Mouse (Mus musculus) cerebellum, postnatal 14 days (tissue): ENCODE measurements at regions not wholly inside any gene's neighbourhood (a gene's known extent, or its start where the extent isn't known, plus 50 kb on each side); places are given as distances from the start of the nearest gene placed in this dataset.
"Not testable (repeated sequence)": the region's sequence is repeated elsewhere in the genome, so short reads cannot be mapped to it uniquely, and the experiment has no call there.

Experiments
- DNase-seq, 2 experiments: peaks; one replicate each; pipeline ENCODE4 v3.0.0; 2021; ENCODE audit warnings: mixed read lengths in 2 of 2

DNA sequence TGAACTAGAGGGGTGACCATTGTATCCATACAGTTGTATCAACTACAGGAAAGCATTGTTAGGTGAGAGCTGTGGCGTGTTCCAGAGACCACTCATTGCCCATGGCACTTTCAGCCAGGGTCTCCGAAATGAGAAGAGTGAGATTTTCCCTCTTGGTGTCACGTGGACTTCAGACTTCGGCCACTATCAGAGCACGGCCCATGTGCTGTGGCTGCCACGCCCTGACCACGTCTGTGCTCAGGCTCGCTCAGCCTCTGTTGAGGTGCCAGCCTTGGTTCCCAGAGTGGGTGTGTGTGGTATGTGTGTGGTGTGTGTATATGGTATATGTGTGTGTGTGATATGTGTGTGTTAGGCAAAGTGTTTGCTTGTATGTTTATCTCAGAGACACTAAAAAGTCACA lies 144.6 kb downstream of the Enc1 start:
- no peak for DNase-seq

DNA sequence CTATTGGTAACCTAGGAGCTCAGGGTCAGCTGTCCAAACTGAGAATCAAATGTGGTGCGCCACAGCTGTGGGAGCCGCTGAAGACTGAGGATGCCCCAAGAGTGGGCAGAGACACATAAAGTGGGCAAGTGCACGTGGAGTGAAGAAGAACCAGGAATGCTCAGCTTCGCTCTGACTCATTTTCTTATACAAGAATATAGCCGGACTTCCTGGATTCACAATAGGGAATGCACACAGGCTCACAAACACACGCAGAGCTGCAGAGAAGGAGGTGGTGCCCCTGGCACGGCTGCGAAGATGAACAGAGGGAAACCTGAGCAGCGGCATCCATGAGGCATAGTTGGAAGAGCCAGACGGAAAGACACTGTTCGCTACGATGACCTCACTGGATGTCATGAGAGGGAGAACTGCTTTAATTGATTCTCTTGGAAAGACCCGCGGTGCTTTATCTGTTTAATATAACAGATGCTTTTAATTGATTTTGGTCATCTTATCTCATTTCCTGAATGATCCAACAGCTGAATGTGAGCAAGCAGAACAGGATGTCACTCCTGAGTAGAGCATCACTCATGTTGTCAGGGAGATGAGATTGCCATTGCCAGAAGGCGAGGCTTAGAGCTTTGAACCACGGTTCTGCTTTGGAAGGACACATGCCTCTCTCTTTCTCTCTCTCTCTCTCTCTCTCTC lies 143.3 kb downstream of the Enc1 start:
- DNase-seq: no peak

DNA sequence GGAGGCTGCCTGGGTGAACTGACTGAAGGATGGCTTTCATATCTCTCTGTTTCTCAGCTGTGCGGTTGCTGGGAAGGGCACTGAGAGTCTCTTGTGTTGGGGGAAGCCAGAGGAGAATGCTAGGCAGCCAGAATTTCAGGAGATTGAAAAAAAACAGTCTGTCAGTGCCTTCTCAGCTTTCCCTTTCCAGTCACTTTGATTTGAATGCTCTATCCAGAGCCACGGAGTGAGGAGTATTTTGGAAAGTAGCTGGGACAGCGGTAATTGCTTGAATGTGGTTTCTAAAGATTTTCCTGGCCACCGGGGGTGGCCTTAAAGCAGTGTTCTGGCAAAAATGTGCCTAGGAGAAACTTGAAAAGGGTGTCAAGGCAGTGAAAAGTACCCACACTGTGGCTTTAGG lies 142.4 kb downstream of the Enc1 start:
- DNase-seq: no peak

DNA sequence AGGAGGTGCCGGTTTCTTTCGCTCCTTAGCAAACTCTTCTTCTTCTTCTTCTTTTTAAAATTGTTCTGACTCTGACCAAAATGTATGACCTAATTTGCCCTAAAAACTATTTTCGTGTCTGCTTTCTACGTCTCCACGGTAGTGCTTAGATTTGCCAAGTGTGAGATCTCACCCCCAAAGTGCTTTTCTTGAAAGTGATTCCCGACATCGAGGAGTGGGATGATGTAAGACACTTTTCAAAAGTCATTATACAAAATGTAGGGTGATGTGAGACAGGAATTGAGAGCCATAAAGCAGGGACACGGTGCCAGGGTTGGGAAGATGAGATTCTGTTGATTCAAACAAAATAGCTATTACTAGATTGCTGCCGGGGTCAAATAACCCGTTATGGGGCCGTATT lies 139.5 kb downstream of the Enc1 start:
- no peak for DNase-seq

DNA sequence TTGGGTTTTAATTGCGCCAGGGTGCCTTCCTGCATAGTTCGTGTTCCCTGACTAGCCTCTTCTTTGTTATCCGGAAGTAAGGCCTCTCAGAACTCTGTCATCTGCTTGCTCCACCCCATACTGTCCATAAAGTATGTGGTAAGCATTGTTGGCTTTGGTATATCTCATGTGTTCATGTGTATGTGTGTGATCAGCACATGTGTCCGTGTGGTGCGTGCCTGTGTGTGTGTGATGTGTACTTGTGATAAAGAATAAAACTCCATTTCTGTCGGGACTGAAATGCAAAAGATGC lies 135.3 kb downstream of the Enc1 start:
- DNase-seq: no peak

DNA sequence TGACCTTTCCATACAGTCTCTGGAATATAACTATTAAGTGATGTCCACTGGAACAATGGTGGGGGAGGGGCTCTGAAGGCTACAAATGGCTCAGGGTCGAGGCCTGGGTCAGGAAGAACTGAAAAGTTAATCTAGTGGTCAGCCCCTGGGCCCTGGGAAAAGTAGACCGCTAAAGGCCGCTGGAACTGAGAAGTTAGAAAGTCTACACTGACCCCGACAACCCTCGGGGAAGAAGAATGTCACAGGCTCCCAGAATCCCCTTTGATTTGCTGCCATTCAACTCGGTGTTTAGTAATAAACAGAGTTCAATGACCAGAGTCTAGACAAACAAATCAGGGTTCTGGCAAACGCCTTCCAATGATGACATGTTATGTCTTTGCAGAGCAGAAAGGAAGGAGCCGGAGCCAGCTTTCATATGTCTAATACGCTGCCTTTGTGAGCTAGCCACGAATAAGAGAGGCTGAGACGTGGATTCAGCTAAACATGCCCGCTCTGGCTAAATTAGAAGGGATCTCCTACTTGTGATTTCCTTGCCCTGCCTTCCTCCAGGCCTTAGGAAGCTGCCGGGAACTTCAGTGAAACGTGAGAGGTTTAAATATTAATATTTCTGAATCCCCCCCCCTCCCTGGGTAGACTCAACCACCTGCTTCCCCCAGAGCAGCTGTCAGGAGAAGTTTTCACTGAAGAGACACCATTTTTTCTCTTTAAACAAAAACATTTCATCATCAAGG lies 134.8 kb downstream of the Enc1 start:
- DNase-seq: no peak

DNA sequence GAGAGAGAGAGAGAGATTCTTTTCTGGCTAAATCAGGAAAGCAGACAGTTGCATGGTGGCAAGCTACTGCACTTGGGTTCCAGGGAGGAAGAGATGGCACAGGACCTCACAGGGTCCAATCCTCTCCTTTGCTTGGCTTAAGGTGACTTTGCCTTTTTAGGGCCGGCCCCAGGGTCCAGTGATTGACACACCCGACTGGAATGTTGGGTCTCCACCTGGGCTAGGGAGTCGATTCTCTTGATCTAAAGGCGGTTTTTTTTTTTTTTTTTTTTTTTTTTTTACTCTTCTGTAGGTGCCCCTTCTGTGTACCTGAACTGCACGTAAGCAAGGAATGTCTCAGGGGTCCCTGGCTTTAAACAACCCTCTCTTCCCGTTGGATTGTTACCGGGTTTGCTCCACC lies 131.4 kb downstream of the Enc1 start:
- no peak for DNase-seq

DNA sequence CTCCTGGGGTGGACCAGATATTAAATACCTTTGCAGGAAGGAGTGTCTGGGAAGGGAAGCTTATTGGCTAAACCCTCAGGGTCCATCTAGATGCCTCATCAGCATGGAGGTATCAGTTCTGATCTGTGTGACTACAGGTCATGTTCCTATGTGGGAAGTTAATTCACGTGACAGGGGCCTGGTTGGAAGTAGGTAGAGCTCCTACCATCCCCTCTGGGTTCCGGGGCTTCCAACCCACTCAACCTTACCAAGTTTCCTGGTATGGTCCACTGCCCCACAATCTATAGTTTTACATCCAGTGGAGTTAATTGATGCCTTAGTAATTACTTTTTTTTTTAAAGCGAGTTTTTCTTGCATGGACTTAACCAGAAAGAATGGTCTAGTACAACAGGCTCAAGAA lies 130.3 kb downstream of the Enc1 start:
- no peak for DNase-seq

DNA sequence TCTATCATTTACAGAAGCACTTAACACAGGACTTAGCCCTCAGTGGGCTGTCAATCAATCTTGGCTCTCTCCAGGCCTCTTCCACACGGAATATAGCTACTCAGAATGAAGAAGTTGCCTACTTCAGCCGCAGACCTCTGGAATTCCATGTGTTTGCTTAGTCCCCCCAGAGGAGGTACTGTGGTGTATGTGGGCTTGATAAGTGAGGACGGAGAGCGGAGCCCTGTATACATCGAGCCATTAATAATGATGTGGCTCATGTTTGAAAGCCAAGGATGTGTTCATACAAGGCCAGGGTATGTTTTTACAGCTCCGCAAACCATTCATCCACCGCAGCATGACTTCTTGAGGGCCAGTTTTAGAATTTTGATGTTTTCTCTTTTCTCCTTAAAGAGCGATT lies 125.8 kb downstream of the Enc1 start:
- DNase-seq: no peak

DNA sequence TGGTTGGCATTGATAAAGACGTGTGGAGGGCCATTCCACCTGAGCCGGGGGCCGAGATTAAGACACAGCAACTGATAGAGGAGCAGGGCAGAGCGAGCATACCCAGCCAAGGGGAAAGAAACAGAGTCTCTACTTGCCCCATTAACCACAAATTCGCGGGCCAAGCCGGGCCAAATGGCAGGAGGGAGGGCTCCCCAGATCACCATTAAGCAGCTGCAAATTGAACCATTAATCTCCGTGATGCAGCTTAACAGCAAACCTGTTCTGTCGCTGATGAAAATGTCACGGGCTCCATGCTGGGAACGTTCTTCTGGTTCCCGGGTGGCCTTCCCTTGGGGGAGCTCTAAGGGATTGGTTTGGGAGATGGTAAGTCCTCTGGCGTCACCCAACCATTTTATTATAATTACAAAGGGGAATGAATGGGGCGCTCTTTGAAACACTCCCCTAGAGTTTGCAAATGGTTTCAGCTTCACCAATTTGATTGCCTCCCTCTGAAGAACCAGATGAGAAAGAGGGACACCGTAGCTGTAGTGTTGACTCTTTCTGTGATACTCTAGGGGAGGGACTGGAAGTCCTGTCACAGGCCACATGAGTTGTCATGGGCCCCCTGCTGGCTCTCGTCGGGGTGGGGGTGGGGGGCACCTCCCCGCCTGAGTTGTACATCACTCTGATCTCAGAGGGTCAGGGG lies 124.8 kb downstream of the Enc1 start:
- peak; percentile 17 to 27 for DNase-seq

DNA sequence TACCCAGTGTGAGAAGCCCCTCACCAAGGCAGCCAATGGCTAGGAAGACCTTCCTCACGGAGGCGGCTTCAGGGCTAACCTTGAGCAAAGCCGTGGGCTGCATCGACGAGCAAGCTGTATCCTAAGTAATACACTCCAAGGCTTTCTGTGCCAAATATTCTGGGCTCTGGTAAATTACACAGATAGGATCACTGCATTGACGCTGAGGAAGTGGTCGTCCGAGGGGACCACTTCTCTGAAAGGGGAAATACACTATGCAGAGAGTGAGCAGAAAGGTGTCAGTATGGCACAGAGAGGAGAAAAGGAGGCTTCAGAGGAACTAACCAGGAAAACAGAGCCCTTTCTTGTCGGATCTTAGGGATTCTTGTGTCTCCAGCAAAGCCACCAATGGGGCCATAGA lies 124.1 kb downstream of the Enc1 start:
- DNase-seq: no peak

DNA sequence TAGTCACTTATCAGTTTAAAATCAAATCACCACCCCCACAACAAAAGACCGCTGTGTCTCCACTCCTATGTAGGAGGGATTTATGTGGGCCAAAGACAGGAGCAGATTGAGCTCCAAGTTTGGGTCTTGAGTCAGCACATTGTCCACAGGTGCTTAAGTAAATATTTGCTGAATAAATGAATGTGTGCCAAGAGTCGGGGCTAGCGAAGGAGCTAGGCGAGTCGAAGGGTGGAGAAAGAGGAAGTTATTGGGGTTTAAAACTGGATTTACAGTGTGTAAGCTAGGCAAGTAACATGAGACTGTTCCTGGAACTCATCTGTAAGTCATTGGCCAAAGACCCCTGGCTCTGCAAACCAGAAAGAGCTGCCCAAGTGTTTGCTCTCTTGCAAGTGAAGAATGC lies 122.9 kb downstream of the Enc1 start:
- DNase-seq: no peak

DNA sequence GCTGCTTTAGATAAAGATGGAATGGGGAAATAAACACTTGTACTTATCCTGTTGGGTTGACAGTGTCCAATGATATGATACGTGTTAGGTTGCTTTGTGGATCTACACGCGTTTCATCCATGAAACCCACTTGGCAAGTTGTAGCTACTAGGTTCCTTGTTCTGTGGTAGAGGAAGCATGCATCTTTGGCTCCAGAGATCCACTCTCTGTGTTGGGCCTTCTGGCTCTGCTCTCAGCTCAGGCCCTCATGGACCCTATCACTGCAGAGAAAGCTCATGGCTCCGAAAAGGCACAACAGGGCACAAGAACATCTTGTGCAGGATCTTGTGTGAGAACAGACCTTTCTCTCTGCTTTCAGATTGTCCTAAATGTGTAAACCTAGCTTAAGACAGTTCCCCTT lies 122.3 kb downstream of the Enc1 start:
- no peak for DNase-seq

DNA sequence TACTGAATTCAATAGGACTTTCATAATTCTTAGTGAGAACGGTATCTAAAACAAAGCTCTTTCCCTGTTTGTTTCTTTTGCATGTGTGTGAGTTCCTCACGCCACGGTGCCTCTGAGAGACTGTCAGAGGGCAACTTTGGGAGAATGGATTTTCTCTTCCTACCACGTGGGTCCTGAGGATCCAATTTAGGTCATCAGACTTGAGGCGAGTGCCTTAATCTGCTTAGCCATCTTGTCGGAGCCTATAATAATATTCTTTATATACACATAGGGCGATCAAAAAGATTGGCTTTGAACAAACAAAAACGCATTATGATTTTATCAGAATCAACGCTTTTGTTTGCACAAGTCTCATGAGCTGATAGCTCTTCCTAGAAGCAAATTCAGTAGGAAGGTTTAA lies 119.6 kb downstream of the Enc1 start:
- no peak for DNase-seq

DNA sequence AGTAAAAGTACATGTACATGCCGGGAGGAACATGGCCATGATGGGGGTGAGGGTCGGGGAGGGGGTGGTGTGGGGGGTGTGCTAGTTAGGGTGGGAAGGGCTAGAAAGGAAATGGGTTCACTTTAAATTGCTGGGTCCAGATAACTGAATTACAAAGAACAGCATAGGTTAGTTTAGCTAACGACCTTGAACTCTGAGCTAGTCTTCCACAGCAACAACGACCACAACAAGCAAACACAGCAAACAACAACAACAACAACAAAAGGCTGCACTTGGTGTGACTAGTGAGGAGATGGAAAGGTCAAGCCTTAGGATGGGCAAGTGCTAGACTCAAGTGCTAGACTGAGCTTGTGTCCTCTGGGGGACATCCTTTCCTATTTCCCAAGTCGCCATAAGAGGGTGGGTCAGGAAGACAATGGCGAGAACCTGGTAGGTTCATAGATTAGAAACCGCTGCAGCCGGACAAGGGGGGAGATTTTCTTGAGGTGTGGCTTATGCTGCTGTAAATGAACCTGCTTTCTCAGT lies 117.9 kb downstream of the Enc1 start:
- DNase-seq: no peak

DNA sequence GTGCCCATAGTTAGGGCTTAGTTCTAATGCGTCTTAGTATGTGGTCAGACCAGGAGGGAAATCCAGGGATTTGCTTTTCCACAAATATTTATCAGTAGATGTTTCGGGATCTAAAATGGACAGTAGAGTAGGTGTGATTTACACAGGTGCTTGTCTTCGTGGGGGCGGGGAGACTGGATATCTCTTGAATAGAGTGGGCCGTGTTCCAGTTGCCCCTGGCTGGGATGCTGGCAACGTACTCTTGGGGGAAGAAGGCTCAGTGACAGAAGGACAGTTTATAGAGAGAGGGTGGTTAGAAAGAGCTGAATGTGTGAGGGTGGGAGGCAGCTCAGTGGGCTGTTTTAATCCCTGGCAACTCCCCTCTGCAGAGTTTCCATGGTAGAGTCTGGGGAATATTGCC lies 117.4 kb downstream of the Enc1 start:
- peak; percentile 23 to 34 for DNase-seq

DNA sequence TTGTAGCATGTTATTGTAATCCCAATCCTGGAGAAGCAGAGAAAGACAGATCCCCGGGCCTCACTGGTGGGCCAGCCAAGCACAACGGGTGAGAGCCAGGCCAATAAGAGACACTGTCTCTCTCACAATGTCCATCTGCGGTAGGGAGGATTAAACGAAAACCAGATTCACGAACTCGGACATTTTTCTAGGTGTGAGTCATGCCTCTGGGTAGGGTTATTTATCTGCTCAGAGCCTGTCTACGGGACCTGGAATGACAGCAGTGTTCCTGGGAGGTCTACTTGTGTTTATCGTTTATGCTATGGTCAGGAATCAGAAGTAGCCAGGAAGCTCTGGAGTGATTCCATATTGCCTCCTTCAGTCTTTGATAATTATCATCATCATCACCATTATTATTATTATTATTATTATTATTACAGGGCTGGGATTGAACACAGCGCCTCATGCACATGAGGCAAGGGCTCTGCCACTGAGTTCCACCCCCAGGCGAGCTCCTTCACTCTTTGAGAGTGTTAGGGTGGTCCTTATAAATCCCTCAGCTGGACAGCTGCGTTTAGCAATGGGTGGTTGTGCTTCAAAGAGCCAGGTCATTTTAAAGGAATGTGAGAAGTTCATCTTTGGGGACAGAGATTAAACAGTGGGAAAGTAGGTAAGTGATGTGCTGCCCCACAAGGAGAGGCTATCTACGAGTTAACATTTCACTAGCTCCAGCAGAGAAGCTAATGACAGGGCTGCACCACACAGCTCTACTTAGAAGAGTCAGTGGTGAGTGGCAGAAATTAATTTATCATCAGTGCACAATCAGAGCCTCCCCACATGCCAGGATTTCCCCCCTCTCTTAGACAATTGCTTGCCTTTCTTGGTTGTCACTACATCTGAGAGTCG lies 116.3 kb downstream of the Enc1 start:
- no peak for DNase-seq

DNA sequence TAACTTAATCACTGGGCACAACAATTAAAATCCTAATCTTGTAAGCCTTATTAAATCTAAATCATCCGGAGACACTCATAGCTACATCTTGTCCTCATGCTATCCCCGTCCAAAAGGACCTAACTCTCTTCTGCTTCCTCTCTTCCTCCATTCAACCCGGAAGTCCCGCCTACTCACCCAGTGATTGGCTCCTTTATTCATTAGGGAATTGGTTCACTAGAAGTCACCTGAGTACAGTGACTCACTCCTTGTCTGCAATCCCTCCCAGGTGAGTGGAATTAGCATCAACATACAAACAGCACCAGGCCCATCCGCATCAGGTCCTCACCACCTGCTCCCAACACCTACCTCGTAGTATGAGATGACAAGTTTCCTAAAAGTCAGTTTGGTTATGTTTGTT lies 114.5 kb downstream of the Enc1 start:
- not testable (repeated sequence) for DNase-seq

DNA sequence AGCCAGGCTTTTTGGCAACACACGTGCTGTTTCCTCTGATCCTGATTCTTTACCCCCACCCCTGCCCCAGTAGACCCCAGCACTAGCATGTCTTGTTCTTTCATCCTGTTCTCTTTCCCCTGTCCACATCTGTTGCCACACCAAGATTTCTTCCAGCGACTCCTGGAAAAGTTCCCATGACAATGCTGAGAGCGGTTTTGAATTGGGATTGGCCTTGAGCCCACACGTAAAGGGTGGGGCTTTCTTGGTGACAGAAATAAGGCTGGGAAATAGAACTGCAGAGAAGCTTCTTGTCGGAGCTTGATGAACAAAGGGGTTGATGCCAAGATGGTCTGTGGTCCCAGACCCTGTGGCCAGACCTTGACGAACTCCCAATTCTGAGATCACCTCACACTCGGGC lies 106.8 kb downstream of the Enc1 start:
- DNase-seq: no peak

DNA sequence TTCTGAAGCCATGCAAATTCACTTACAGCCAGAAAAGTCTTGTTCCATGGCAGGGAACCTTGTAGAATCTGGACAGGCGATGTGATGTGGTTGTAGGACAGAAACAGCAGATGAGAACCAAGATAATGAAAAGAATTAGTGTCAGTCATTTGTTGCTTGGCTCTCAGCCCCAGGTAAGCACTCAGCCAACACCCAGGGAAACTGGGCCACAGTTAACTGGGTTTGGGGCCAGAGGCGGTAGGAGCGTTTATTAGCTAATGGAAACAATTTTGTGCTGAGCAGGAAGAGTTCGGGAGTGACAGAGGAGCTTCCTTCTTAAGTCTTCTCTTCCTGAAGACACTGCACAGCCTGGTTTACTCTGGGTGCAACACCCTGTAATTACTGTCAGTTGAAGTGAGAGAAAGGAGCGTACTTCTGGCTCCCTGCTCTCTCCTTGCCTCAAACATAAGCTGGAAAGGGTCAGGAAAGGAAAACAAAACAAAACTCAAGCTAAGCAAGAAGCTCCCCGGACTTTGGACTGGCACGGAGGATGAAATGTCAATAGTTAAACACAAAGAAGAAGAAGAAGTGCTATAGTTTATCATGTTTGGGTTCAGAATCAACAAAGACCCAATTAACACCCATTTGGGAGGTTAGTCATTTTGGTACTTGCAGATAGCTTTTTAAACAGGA lies 100.4 kb downstream of the Enc1 start:
- peak; percentile 59 to 71 for DNase-seq

DNA sequence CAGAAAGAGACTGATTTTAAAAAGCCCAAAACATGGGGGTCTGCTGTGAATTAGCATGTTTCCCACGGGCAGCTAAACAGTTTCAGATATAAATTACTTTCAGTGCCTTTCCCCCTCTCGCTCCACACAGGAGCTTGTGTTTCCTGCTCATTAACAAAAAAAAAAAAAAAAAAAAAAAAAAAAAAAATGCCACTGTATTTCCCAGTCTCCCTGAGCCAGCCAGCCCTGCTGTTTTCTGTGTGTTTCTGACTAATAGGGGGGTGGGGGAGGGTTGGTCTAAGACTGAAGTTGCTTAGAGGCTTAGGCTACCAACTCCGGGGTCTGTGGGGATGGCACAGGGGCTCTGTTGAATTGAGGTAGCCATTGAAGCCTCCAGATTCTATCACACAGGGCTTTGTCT lies 97.0 kb downstream of the Enc1 start:
- no peak for DNase-seq

DNA sequence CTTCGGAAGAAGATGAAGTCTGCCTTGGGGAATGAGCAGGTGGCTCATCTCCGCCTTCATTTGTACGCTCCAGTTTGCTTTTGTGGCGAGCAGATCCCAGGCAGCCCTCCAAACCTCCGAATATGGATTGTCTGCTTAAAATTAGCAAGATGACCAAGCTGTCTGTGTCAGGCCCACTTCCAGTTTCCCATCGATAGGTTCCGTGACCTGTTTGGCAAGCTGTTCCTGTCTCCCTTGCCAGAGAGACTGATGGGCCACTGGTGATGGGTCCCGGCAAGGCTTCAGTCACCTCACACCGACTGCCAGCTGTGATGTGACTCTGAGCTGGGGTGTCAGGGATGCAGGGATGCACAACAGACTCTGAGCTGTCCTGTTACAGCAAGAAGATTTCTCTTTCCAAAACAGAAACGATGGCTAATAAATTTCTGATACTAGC lies 96.4 kb downstream of the Enc1 start:
- DNase-seq: peak; percentile 91 to 93
